Mouse (Mus musculus) forebrain, postnatal 0 days (tissue): ENCODE measurements at regions not wholly inside any gene's neighbourhood (a gene's known extent, or its start where the extent isn't known, plus 50 kb on each side); places are given as distances from the start of the nearest gene placed in this dataset.

Experiments
- ATAC-seq: fragments of 200-750 bp; cut with Nextera tagmentation; 2 replicates; pipeline ENCODE4 v1.8.0; 2017; ENCODE audit warnings: mild to moderate bottlenecking, moderate library complexity
- DNase-seq: peaks from one replicate; pipeline ENCODE4 v3.0.0-alpha.2; 2015
- H3K27ac ChIP-seq: fragments of 300-500 bp; sonication (generic); 2 replicates; pipeline ENCODE4 v1.5.1; 2014; ENCODE audit warnings: low read depth, mild to moderate bottlenecking, antibody characterized with exemption, low read length, moderate library complexity, mixed read lengths
- H3K27me3 ChIP-seq: fragments of 300-500 bp; sonication (generic); 2 replicates; pipeline ENCODE4 v1.6.1; 2014; ENCODE audit warnings: mild to moderate bottlenecking, low read length, mixed read lengths; ENCODE audit not compliant: insufficient read depth
- H3K36me3 ChIP-seq: fragments of 300-500 bp; sonication (generic); 2 replicates; pipeline ENCODE4 v1.6.1; 2014; ENCODE audit warnings: mild to moderate bottlenecking, moderate library complexity; ENCODE audit not compliant: insufficient read depth
- H3K4me1 ChIP-seq: fragments of 300-500 bp; sonication (generic); 2 replicates; pipeline ENCODE4 v1.6.1; 2014; ENCODE audit warnings: antibody characterized with exemption; ENCODE audit not compliant: insufficient read depth
- H3K4me2 ChIP-seq: fragments of 300-500 bp; sonication (generic); 2 replicates; pipeline ENCODE4 v1.6.1; 2014; ENCODE audit warnings: low read depth, mild to moderate bottlenecking, moderate library complexity
- H3K4me3 ChIP-seq: fragments of 300-500 bp; sonication (generic); 2 replicates; pipeline ENCODE4 v1.5.1; 2014; ENCODE audit warnings: low read depth, low read length, mixed read lengths
- H3K9ac ChIP-seq: fragments of 300-500 bp; sonication (generic); 2 replicates; pipeline ENCODE4 v1.6.1; 2014; ENCODE audit warnings: mild to moderate bottlenecking
- H3K9me3 ChIP-seq: fragments of 300-500 bp; sonication (generic); 2 replicates; pipeline ENCODE4 v1.6.1; 2016; ENCODE audit warnings: low read length
- CTCF ChIP-seq: sonication (generic); IDR thresholded peaks from 2 replicates; pipeline ENCODE4 v1.5.1; 2016; ENCODE audit warnings: antibody characterized with exemption, control low read depth, low read depth
- WGBS: fragments of 180-500 bp; shearing (Covaris S2); extraction: QIAGEN DNeasy Blood & Tissue Kit; methylation state at CpG from one replicate; pipeline ENCODE4 v1.1.7; 2014; 5-methylcytosine and 5-hydroxymethylcytosine counted together

GRCm38 (mm10) chr12:56450261-56450660 is 86.4 kb downstream of the Nkx2-1 start:
- DNase-seq (no peak), ATAC-seq (no peak)
- Histone ChIP-seq H3K27me3 (peaks cover 75% of the 10 kb centered on the region), H3K4me1 (no peaks in the 10 kb centered on the region), H3K4me3 (no peak overlapping the region), H3K27ac (no peak overlapping the region), H3K36me3 (no peaks in the 10 kb centered on the region), H3K4me2 (no peak overlapping the region), H3K9ac (no peak overlapping the region), H3K9me3 (no peaks in the 10 kb centered on the region)
- TF ChIP-seq CTCF: no peak
- 78% methylated on average over 2 of the region's 2 CpGs for WGBS

- 89% methylated on average over 12 of the region's 12 CpGs for WGBS
- Histone ChIP-seq H3K9me3 (no peaks in the 10 kb centered on the region), H3K4me2 (no peak overlapping the region), H3K27me3 (peaks cover 69% of the 10 kb centered on the region), H3K27ac (no peak overlapping the region), H3K36me3 (no peaks in the 10 kb centered on the region), H3K4me3 (no peak overlapping the region), H3K4me1 (no peaks in the 10 kb centered on the region), H3K9ac (no peak overlapping the region)
- DNase-seq: no peak
- ATAC-seq: no peak
- no peak for TF ChIP-seq CTCF
Observed at GRCm38 (mm10) chr12:56448786-56449564, 87.7 kb downstream of the Nkx2-1 start.

GRCm38 (mm10) chr12:56441166-56441817 is 95.4 kb downstream of the Nkx2-1 start:
- peaks cover 21% of the 10 kb centered on the region; the same call in 1 of the 2 replicates for H3K27me3 ChIP-seq
- H3K4me1 ChIP-seq: no peaks in the 10 kb centered on the region
- 32% methylated on average over 8 of the region's 8 CpGs for WGBS
- no peak overlapping the region for H3K27ac ChIP-seq
- H3K4me3 ChIP-seq: no peak overlapping the region
- DNase-seq (no peak), ATAC-seq (peak; percentile 23; the same call in 1 of the 2 replicates)
- no peak for TF ChIP-seq CTCF
- H3K36me3 ChIP-seq: no peaks in the 10 kb centered on the region
- H3K9me3 ChIP-seq: no peaks in the 10 kb centered on the region
- no peak overlapping the region for H3K4me2 ChIP-seq
- no peak overlapping the region for H3K9ac ChIP-seq

GRCm38 (mm10) chr12:56440068-56440847 is 94.6 kb upstream of the Mbip start:
- no peaks in the 10 kb centered on the region for H3K36me3 ChIP-seq
- DNase-seq (no peak), ATAC-seq (no peak)
- H3K9me3 ChIP-seq: no peaks in the 10 kb centered on the region
- peaks cover 15% of the 10 kb centered on the region; the same call in 1 of the 2 replicates for H3K27me3 ChIP-seq
- TF ChIP-seq CTCF: no peak
- H3K4me1 ChIP-seq: no peaks in the 10 kb centered on the region
- no peak overlapping the region for H3K4me3 ChIP-seq
- 31% methylated on average over 12 of the region's 12 CpGs for WGBS
- H3K4me2 ChIP-seq: no peak overlapping the region
- H3K27ac ChIP-seq: no peak overlapping the region
- no peak overlapping the region for H3K9ac ChIP-seq

- no peaks in the 10 kb centered on the region for H3K4me1 ChIP-seq
- no peaks in the 10 kb centered on the region for H3K9me3 ChIP-seq
- no peak overlapping the region for H3K4me2 ChIP-seq
- no peak overlapping the region for H3K9ac ChIP-seq
- no peak overlapping the region for H3K27ac ChIP-seq
- no peak overlapping the region for H3K4me3 ChIP-seq
- DNase-seq: no peak
- no peaks in the 10 kb centered on the region for H3K36me3 ChIP-seq
- peaks cover 13% of the 10 kb centered on the region; the same call in 1 of the 2 replicates for H3K27me3 ChIP-seq
- no peak for ATAC-seq
- WGBS: 93% methylated on average over 3 of the region's 3 CpGs
- TF ChIP-seq CTCF: no peak
Observed at GRCm38 (mm10) chr12:56438384-56438783, 92.7 kb upstream of the Mbip start.

GRCm38 (mm10) chr12:56437975-56438374 is 92.3 kb upstream of the Mbip start:
- Histone ChIP-seq H3K4me2 (no peak overlapping the region), H3K36me3 (no peaks in the 10 kb centered on the region), H3K9ac (no peak overlapping the region), H3K4me3 (no peak overlapping the region), H3K9me3 (no peaks in the 10 kb centered on the region), H3K4me1 (no peaks in the 10 kb centered on the region), H3K27ac (no peak overlapping the region), H3K27me3 (peaks cover 13% of the 10 kb centered on the region; the same call in 1 of the 2 replicates)
- no peak for TF ChIP-seq CTCF
- 92% methylated on average over 3 of the region's 3 CpGs for WGBS
- no peak for ATAC-seq
- no peak for DNase-seq
